Mouse (Mus musculus): ENCODE results near the gene Csnk1d.

GRCm38 (mm10) chr11:121039302-121039701 is 48.2 kb upstream of the Csnk1d start, which contains the start of gene Cd7:
- TF ChIP-seq CEBPB (IDR thresholded peaks at IDR 0.05; ENCODE audit: low read depth) (no peak), USF1 (IDR thresholded peaks at IDR 0.05; ENCODE audit: low read depth) (no peak)

Measured in C2C12 (cell line).